Mouse (Mus musculus): Measurements from ENCODE around the gene Rufy4.

Rufy4 gene

GRCm38 (mm10) chr1:74106214-74106613, 19.1 kb upstream of the Rufy4 start:
- DNase-seq = no peak

GRCm38 (mm10) chr1:74107931-74108618, 17.3 kb upstream of the Rufy4 start:
- no peak for DNase-seq

- no peak for DNase-seq
These were observed 15.7 kb upstream of the Rufy4 start for GRCm38 (mm10) chr1:74109670-74110069.

GRCm38 (mm10) chr1:74110932-74111695, 14.2 kb upstream of the Rufy4 start:
- no peak for DNase-seq

- no peak for DNase-seq
These were observed 13.7 kb upstream of the Rufy4 start for GRCm38 (mm10) chr1:74111696-74112030.

- DNase-seq = no peak
These were observed 12.3 kb upstream of the Rufy4 start for GRCm38 (mm10) chr1:74113071-74113470.

GRCm38 (mm10) chr1:74117876-74118275, 7.5 kb upstream of the Rufy4 start:
- DNase-seq = no peak

GRCm38 (mm10) chr1:74119115-74119514, 6.2 kb upstream of the Rufy4 start:
- no peak for DNase-seq

- DNase-seq = no peak
These were observed 4.2 kb upstream of the Rufy4 start for GRCm38 (mm10) chr1:74121138-74121537.

- peak in 1 of 2 experiments; percentile 48 for DNase-seq
These were observed 3.3 kb upstream of the Rufy4 start for GRCm38 (mm10) chr1:74121821-74122576.

- DNase-seq = no peak
These were observed 2.1 kb upstream of the Rufy4 start for GRCm38 (mm10) chr1:74123215-74123614.

GRCm38 (mm10) chr1:74124021-74124981, 1.0 kb upstream of the Rufy4 start, which contains the start of gene Tns1:
Tns1 (minus strand) TSS chr1:74124449.
- DNase-seq = peak in 1 of 2 experiments; percentile 27

- no peak for DNase-seq
These were observed 5.7 kb downstream of the Rufy4 start for GRCm38 (mm10) chr1:74130883-74131659.

GRCm38 (mm10) chr1:74132011-74132410, 6.7 kb downstream of the Rufy4 start:
- DNase-seq = no peak

- peak in 1 of 2 experiments; percentile 14 for DNase-seq
These were observed 8.6 kb downstream of the Rufy4 start for GRCm38 (mm10) chr1:74133954-74134353.

- no peak for DNase-seq
These were observed 10.1 kb downstream of the Rufy4 start for GRCm38 (mm10) chr1:74135326-74135950.

- no peak for DNase-seq
These were observed 14.1 kb downstream of the Rufy4 start for GRCm38 (mm10) chr1:74139415-74139814.

GRCm38 (mm10) chr1:74141781-74142180, 16.4 kb downstream of the Rufy4 start:
- DNase-seq = no peak

GRCm38 (mm10) chr1:74149106-74149885, 24.0 kb downstream of the Rufy4 start:
- DNase-seq = no peak

GRCm38 (mm10) chr1:74150101-74150500, 24.8 kb downstream of the Rufy4 start:
- no peak for DNase-seq
